Mouse (Mus musculus) C2C12 (cell line): ENCODE measurements around the gene Capn11. TPM values are rescaled to one million over a fixed set of nuclear protein-coding genes. Genes with fewer than 3 reads are reported as not detected.

Experiments
- H3K27me3 ChIP-seq: one replicate; pipeline ENCODE4 v1.6.1; 2011; ENCODE audit not compliant: control insufficient read depth, insufficient read depth, insufficient read length
- H3K36me3 ChIP-seq: one replicate; pipeline ENCODE4 v1.6.1; 2011; ENCODE audit not compliant: control insufficient read depth, insufficient read depth
- H3K4me3 ChIP-seq: one replicate; pipeline ENCODE4 v1.5.1; 2011; ENCODE audit warnings: mild to moderate bottlenecking, control low read depth; ENCODE audit not compliant: poor library complexity, insufficient read depth, severe bottlenecking
- H3K79me2 ChIP-seq: one replicate; pipeline ENCODE4 v1.6.1; 2011; ENCODE audit not compliant: control insufficient read depth, insufficient read depth
- H3K79me3 ChIP-seq: one replicate; pipeline ENCODE4 v1.6.1; 2011; ENCODE audit warnings: low read depth, control low read depth
- H3ac ChIP-seq: one replicate; pipeline ENCODE3; 2011; ENCODE audit warnings: low read depth; ENCODE audit not compliant: control insufficient read depth, insufficient read length
- CEBPB ChIP-seq: IDR thresholded peaks from one replicate; pipeline ENCODE4 v1.6.1; 2011; ENCODE audit warnings: low read depth, mild to moderate bottlenecking, control low read depth, moderate library complexity
- CTCF ChIP-seq: IDR thresholded peaks from one replicate; pipeline ENCODE4 v1.5.1; 2011; ENCODE audit not compliant: control insufficient read depth, insufficient read depth, insufficient read length
- FOSL1 ChIP-seq: IDR thresholded peaks from one replicate; pipeline ENCODE4 v1.8.0; 2011; ENCODE audit warnings: mild to moderate bottlenecking, low read length; ENCODE audit not compliant: poor library complexity, insufficient read depth, severe bottlenecking
- MAX ChIP-seq: IDR thresholded peaks from one replicate; pipeline ENCODE4 v1.6.1; 2011; ENCODE audit warnings: mild to moderate bottlenecking, control low read depth
- MYOD1 ChIP-seq: IDR thresholded peaks from one replicate; pipeline ENCODE4 v1.6.1; 2011; ENCODE audit warnings: low read depth; ENCODE audit not compliant: control insufficient read depth, insufficient read length
- MYOG ChIP-seq: IDR thresholded peaks from one replicate; pipeline ENCODE4 v1.6.1; 2011; ENCODE audit not compliant: control insufficient read depth, insufficient read length; ENCODE audit errors: extremely low read depth
- USF1 ChIP-seq: IDR thresholded peaks from one replicate; pipeline ENCODE4 v1.6.1; 2011; ENCODE audit warnings: low read depth, mild to moderate bottlenecking, control low read depth, moderate library complexity
- polyA plus RNA-seq: library from polyadenylated mRNA; unstranded; fragments of >200 nt; fragmentation: generic; extraction: Trizol; gene quantifications from one replicate; pipeline ENCODE4 v1.2.1, GENCODE M21; 2012; ENCODE audit warnings: missing spikeins

Gene Capn11
- polyA plus RNA-seq, 1 experiment = 0.04 TPM

DNA sequence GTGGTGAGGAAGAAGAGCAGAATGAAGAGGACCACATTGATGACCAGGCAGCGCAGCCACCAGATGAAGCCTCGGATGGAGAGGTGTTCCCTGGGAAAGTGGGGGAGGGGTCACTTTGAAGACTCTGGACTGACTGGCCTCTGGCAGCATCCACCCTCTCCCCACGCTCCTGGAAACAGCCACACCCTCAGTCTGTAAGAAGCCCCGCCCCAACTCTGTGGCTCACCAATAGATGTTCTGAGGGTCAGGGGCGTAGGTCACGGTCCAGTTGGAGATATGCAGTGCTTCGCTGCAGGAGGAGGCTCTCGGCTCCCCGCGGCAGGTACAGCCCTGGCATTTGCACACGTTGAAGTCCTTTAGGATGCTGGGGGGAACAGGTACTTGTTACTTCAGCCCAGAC, 7.0 kb upstream of the Capn11 start:
- H3K79me3 ChIP-seq = no peaks in the 10 kb centered on the region
- H3K27me3 ChIP-seq = no peaks in the 10 kb centered on the region
- TF ChIP-seq MAX (no peak), MYOG (no peak)
- no peak overlapping the region for H3ac ChIP-seq
- no peaks in the 10 kb centered on the region for H3K79me2 ChIP-seq
- no peak overlapping the region for H3K4me3 ChIP-seq
- peaks cover 48% of the 10 kb centered on the region for H3K36me3 ChIP-seq

DNA sequence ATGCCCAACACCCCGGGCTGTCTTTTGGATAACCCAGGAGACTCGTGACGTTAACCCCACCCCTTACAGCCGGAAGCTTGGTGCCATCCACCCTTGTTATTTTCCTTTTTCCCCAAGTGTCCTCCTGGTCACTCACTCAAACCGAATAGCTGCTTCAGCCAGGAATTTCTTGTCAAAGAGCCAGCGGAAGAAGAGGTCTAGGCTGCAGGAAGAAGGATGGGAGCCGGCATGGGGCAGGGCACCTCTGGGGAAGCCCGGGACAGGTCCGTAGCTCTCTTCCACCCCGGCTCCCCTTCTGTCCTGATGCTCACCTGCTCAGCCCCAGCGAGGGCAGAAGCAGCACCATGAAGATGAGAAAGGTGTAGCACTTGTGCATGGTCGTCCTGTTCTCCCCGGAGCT, 5.5 kb upstream of the Capn11 start:
- Histone ChIP-seq H3K4me3 (no peak overlapping the region), H3K79me3 (no peaks in the 10 kb centered on the region), H3K36me3 (peaks cover 40% of the 10 kb centered on the region), H3K79me2 (no peaks in the 10 kb centered on the region), H3ac (no peak overlapping the region), H3K27me3 (no peaks in the 10 kb centered on the region)
- TF ChIP-seq USF1 (no peak), MAX (no peak), FOSL1 (no peak), MYOG (no peak), MYOD1 (no peak), CTCF (no peak), CEBPB (no peak)

DNA sequence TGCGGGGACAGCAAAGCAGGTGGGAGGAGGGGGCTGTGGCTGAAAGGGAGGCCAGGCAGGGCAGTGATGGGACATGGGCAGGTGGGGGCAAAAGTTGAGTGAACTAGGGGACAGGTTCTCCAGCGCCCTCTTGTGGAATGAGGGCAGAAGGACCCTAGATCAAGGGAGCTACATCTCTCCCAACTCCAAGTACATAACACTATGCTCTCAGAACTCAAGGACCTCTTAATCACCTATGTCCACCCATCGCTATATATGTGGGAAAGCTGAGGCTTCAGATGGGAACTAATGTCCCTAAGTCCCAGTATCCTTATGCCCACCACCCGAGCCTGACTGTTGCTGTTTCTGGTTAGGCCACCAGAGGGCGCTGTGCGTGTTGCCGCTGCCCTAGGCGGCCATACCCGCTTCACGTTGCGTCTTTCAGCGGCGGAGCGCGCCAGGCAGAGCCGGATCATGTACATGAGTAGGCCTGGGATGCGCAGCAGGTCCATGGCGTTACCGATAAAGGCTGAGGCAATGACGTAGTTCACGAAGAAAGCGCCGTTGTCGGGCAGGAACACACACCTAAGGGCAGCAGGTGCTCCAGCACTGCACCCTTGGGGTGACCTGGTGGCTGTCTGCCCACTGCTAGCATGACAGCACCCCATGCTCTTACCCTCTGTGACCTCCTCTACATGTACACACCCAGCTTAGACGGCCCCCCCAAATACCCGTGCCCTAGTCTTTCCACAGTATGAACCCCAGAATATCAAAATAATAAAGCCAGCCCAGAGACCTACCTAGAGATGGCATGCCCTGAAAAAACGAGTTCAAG, 4.2 kb upstream of the Capn11 start:
- Histone ChIP-seq H3ac (no peak overlapping the region), H3K36me3 (peaks cover 29% of the 10 kb centered on the region), H3K27me3 (no peaks in the 10 kb centered on the region), H3K79me3 (no peaks in the 10 kb centered on the region), H3K79me2 (no peaks in the 10 kb centered on the region), H3K4me3 (no peak overlapping the region)
- TF ChIP-seq MYOD1 (no peak), USF1 (no peak), CTCF (peak; percentile 94), CEBPB (no peak), MAX (no peak), MYOG (no peak), FOSL1 (no peak)

DNA sequence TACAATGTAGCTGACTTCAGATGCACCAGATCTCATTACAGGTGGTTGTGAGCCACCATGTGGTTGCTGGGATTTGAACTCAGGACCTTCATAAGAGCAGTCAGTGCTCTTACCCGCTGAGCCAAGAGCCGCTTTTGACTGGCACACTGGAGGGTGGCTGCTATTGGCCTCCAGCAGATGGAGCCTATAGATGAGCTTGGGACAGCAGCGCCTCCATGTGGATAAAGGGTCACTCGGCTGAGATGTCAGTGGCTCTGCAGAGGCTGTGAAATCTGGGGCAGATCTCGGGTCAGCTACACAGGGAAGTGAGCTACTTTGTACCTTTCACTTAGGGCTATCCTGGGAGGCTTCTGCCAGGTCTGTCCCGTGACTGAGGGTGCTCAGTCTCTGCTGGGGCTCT, 3.3 kb downstream of the Capn11 start:
- Histone ChIP-seq H3K36me3 (peaks cover 1% of the 10 kb centered on the region), H3ac (no peak overlapping the region), H3K27me3 (no peaks in the 10 kb centered on the region), H3K79me2 (no peaks in the 10 kb centered on the region), H3K4me3 (no peak overlapping the region), H3K79me3 (no peaks in the 10 kb centered on the region)
- TF ChIP-seq USF1 (no peak), FOSL1 (no peak), MYOD1 (no peak), MYOG (no peak), CTCF (no peak), CEBPB (no peak), MAX (no peak)

DNA sequence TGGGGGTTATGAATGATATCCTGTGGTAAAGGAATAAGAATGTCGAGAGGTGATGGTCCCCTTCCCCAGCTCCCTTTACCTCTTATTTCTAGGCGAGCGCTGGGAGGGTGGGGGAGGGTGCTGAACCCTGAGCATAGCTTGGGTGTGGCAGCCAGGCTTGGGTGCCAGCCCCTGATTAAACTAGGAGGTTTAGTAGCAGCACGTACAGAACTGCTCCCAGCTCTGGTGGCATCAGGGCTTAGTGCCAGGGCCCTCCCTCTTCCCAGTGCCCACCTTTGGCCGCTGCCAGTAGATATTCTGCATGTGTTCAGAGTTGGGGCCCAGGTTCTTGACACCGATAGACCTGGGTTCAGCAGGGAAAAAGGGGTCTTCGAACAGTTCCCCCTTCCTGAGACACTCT, 5.9 kb downstream of the Capn11 start:
- H3K27me3 ChIP-seq = no peaks in the 10 kb centered on the region
- no peak overlapping the region for H3ac ChIP-seq
- no peak overlapping the region for H3K4me3 ChIP-seq
- H3K79me3 ChIP-seq = no peaks in the 10 kb centered on the region
- TF ChIP-seq MYOG = no peak
- TF ChIP-seq CEBPB = no peak
- TF ChIP-seq FOSL1 = no peak
- no peak for TF ChIP-seq CTCF
- TF ChIP-seq MAX = no peak
- no peak for TF ChIP-seq MYOD1
- TF ChIP-seq USF1 = no peak
- no peaks in the 10 kb centered on the region for H3K36me3 ChIP-seq
- no peaks in the 10 kb centered on the region for H3K79me2 ChIP-seq

DNA sequence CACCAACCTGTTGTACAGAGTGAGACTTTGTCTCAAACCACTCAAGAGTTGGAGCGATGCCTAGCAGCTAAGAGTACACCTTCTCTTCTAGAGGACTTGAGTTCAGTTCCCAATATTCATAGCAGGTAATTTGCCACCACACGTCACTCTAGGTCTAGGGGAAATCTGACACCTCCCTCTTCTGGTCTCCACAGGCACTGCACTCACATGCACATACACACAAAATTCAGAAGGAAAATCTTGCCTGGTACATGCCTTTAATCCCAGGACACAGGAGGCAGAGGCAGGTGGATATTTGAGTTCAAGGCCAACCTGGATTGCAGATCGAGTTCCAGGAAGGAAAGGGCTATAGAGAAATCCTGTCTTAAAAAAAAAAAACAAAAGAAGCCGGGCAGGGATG, 14.9 kb downstream of the Capn11 start:
- Histone ChIP-seq H3K27me3 (no peaks in the 10 kb centered on the region), H3ac (no peak overlapping the region), H3K79me2 (no peaks in the 10 kb centered on the region), H3K4me3 (no peak overlapping the region), H3K36me3 (no peaks in the 10 kb centered on the region), H3K79me3 (no peaks in the 10 kb centered on the region)
- TF ChIP-seq CTCF (no peak), MAX (no peak), MYOD1 (no peak)
